Mouse (Mus musculus) limb, embryonic 11.5 days (tissue): ENCODE data around the gene Ddx21. TPM values are rescaled to one million over a fixed set of nuclear protein-coding genes. Genes with fewer than 3 reads are reported as not detected.

Experiments
- ATAC-seq: fragments of 200-750 bp; cut with Nextera tagmentation; 2 replicates; pipeline ENCODE4 v1.8.0; 2017; ENCODE audit warnings: low read depth; ENCODE audit not compliant: insufficient number of reproducible peaks, low FRiP score, low TSS enrichment
- DNase-seq: peaks from one replicate; pipeline ENCODE4 v3.0.0-alpha.2; 2015; ENCODE audit warnings: low spot score
- H3K27ac ChIP-seq: fragments of 300-500 bp; sonication (generic); replicated peaks from 2 replicates; pipeline ENCODE4 v1.5.1; 2014; ENCODE audit warnings: low read depth, mild to moderate bottlenecking, low read length
- H3K27me3 ChIP-seq: fragments of 300-500 bp; sonication (generic); 2 replicates; pipeline ENCODE4 v1.6.1; 2014; ENCODE audit warnings: mild to moderate bottlenecking, low read length, mixed read lengths; ENCODE audit not compliant: control insufficient read depth, insufficient read depth
- H3K36me3 ChIP-seq: fragments of 300-500 bp; sonication (generic); 2 replicates; pipeline ENCODE4 v1.6.1; 2014; ENCODE audit warnings: mild to moderate bottlenecking, low read length, moderate library complexity, mixed read lengths; ENCODE audit not compliant: control insufficient read depth, insufficient read depth
- H3K4me1 ChIP-seq: fragments of 300-500 bp; sonication (generic); 2 replicates; pipeline ENCODE4 v1.6.1; 2014; ENCODE audit warnings: low read length, mixed read lengths; ENCODE audit not compliant: control insufficient read depth, insufficient read depth
- H3K4me2 ChIP-seq: fragments of 300-500 bp; sonication (generic); 2 replicates; pipeline ENCODE4 v1.6.1; 2014; ENCODE audit warnings: low read depth, mild to moderate bottlenecking, moderate library complexity; ENCODE audit not compliant: severe bottlenecking
- H3K4me3 ChIP-seq: fragments of 300-500 bp; sonication (generic); 2 replicates; pipeline ENCODE4 v1.5.1; 2014; ENCODE audit warnings: low read depth, low read length
- H3K9ac ChIP-seq: fragments of 300-500 bp; sonication (generic); 2 replicates; pipeline ENCODE4 v1.6.1; 2014; ENCODE audit warnings: mild to moderate bottlenecking, low read length
- H3K9me3 ChIP-seq: fragments of 300-500 bp; sonication (generic); 2 replicates; pipeline ENCODE4 v1.6.1; 2016; ENCODE audit warnings: low read length; ENCODE audit not compliant: control insufficient read depth
- WGBS: fragments of 180-500 bp; shearing (Covaris S2); extraction: QIAGEN DNeasy Blood & Tissue Kit; methylation state at CpG from one replicate; pipeline ENCODE4 v1.1.7; 2014; 5-methylcytosine and 5-hydroxymethylcytosine counted together
- polyA plus RNA-seq: library from polyadenylated mRNA; unstranded; fragments of >200 nt; fragmentation: Nextera tagmentation; extraction: Ambion mirVana; gene quantifications from 2 replicates; pipeline ENCODE4 v1.2.1, GENCODE M21; 2014

Gene Ddx21
- polyA plus RNA-seq, 1 experiment from 2014 or later, result 36.1 TPM

- Histone ChIP-seq H3K27me3 (no peaks in the 10 kb centered on the region), H3K4me1 (no peaks in the 10 kb centered on the region), H3K4me2 (no peak overlapping the region), H3K36me3 (no peaks in the 10 kb centered on the region), H3K9me3 (no peaks in the 10 kb centered on the region), H3K27ac (no peak overlapping the region), H3K9ac (no peak overlapping the region), H3K4me3 (no peak overlapping the region)
- DNase-seq (no peak), ATAC-seq (no peak)
- WGBS, result 84% methylated on average over 12 of the region's 12 CpGs
Observed at GRCm38 (mm10) chr10:62553611-62554091, 48.4 kb downstream of the Ddx21 start.

- no peaks in the 10 kb centered on the region for H3K4me1 ChIP-seq
- H3K27me3 ChIP-seq, result no peaks in the 10 kb centered on the region
Observed at GRCm38 (mm10) chr10:62550787-62551300, 51.2 kb downstream of the Ddx21 start.

GRCm38 (mm10) chr10:62549523-62550166 lies 52.4 kb downstream of the Ddx21 start:
- Histone ChIP-seq H3K36me3 (no peaks in the 10 kb centered on the region), H3K4me3 (no peak overlapping the region), H3K9ac (no peak overlapping the region), H3K4me1 (no peaks in the 10 kb centered on the region), H3K27ac (no peak overlapping the region), H3K27me3 (no peaks in the 10 kb centered on the region), H3K9me3 (no peaks in the 10 kb centered on the region), H3K4me2 (no peak overlapping the region)
- peak; percentile 82 for DNase-seq
- no peak for ATAC-seq
- WGBS, result 29% methylated on average over 15 of the region's 16 CpGs

More at GRCm38 (mm10) chr10:62550787-62551300, 51.2 kb downstream of the Ddx21 start:
- ATAC-seq (no peak), DNase-seq (no peak)
- Histone ChIP-seq H3K27ac (no peak overlapping the region), H3K9me3 (no peaks in the 10 kb centered on the region), H3K36me3 (no peaks in the 10 kb centered on the region), H3K4me2 (no peak overlapping the region), H3K9ac (no peak overlapping the region), H3K4me3 (no peak overlapping the region)
- WGBS, result 86% methylated on average over 7 of the region's 7 CpGs

- H3K9me3 ChIP-seq, result no peaks in the 10 kb centered on the region
- no peaks in the 10 kb centered on the region for H3K4me1 ChIP-seq
- no peaks in the 10 kb centered on the region for H3K36me3 ChIP-seq
- ATAC-seq (no peak), DNase-seq (no peak)
- H3K4me2 ChIP-seq, result no peak overlapping the region
- H3K27me3 ChIP-seq, result no peaks in the 10 kb centered on the region
- no peak overlapping the region for H3K4me3 ChIP-seq
- no peak overlapping the region for H3K27ac ChIP-seq
- WGBS, result 89% methylated on average over 10 of the region's 10 CpGs
- no peak overlapping the region for H3K9ac ChIP-seq
Observed at GRCm38 (mm10) chr10:62546441-62546840, 55.6 kb downstream of the Ddx21 start.

- no peak overlapping the region for H3K9ac ChIP-seq
Observed at GRCm38 (mm10) chr10:62545759-62546158, 56.3 kb downstream of the Ddx21 start.

GRCm38 (mm10) chr10:62544316-62544715 lies 57.8 kb downstream of the Ddx21 start:
- no peak for DNase-seq
- no peak for ATAC-seq
- no peaks in the 10 kb centered on the region for H3K4me1 ChIP-seq

More at GRCm38 (mm10) chr10:62545759-62546158, 56.3 kb downstream of the Ddx21 start:
- H3K4me3 ChIP-seq, result no peak overlapping the region
- no peaks in the 10 kb centered on the region for H3K9me3 ChIP-seq
- ATAC-seq (no peak), DNase-seq (no peak)
- no peak overlapping the region for H3K4me2 ChIP-seq
- H3K4me1 ChIP-seq, result no peaks in the 10 kb centered on the region
- H3K27me3 ChIP-seq, result no peaks in the 10 kb centered on the region
- no peak overlapping the region for H3K27ac ChIP-seq
- no peaks in the 10 kb centered on the region for H3K36me3 ChIP-seq

GRCm38 (mm10) chr10:62543399-62543808 lies 58.7 kb downstream of the Ddx21 start:
- no peaks in the 10 kb centered on the region for H3K27me3 ChIP-seq
- H3K27ac ChIP-seq, result no peak overlapping the region
- no peaks in the 10 kb centered on the region for H3K36me3 ChIP-seq
- no peak overlapping the region for H3K4me2 ChIP-seq
- no peaks in the 10 kb centered on the region for H3K4me1 ChIP-seq
- ATAC-seq (no peak), DNase-seq (no peak)
- 78% methylated on average over 12 of the region's 12 CpGs for WGBS
- H3K9ac ChIP-seq, result no peak overlapping the region
- no peaks in the 10 kb centered on the region for H3K9me3 ChIP-seq
- H3K4me3 ChIP-seq, result no peak overlapping the region

More at GRCm38 (mm10) chr10:62544316-62544715, 57.8 kb downstream of the Ddx21 start:
- WGBS, result 86% methylated on average over 4 of the region's 4 CpGs
- Histone ChIP-seq H3K4me3 (no peak overlapping the region), H3K36me3 (no peaks in the 10 kb centered on the region), H3K9me3 (no peaks in the 10 kb centered on the region), H3K27me3 (no peaks in the 10 kb centered on the region), H3K4me2 (no peak overlapping the region), H3K27ac (no peak overlapping the region), H3K9ac (no peak overlapping the region)

GRCm38 (mm10) chr10:62542928-62543327 lies 59.2 kb downstream of the Ddx21 start:
- no peaks in the 10 kb centered on the region for H3K27me3 ChIP-seq
- H3K36me3 ChIP-seq, result no peaks in the 10 kb centered on the region
- DNase-seq, result no peak
- H3K4me1 ChIP-seq, result no peaks in the 10 kb centered on the region
- H3K4me2 ChIP-seq, result no peak overlapping the region
- 90% methylated on average over 8 of the region's 8 CpGs for WGBS
- ATAC-seq, result no peak
- no peak overlapping the region for H3K4me3 ChIP-seq
- H3K27ac ChIP-seq, result no peak overlapping the region
- no peaks in the 10 kb centered on the region for H3K9me3 ChIP-seq
- H3K9ac ChIP-seq, result no peak overlapping the region
